Mouse (Mus musculus) heart, postnatal 0 days (tissue): Measurements from ENCODE around the gene Ppp1r15b.

ENCODE experiments used
- CTCF ChIP-seq: IDR thresholded peaks from 2 replicates; pipeline ENCODE4 v1.5.1; 2016; ENCODE audit warnings: antibody characterized with exemption, control low read depth, low read depth
- EP300 ChIP-seq: IDR thresholded peaks from 2 replicates; pipeline ENCODE4 v1.6.1; 2016; ENCODE audit warnings: antibody characterized with exemption, low read depth

- no peak for TF ChIP-seq CTCF
- no peak for TF ChIP-seq EP300
Measured at GRCm38 (mm10) chr1:133150556-133150955, 19.6 kb downstream of the Ppp1r15b start.
